Mouse (Mus musculus) cerebellum, adult 2 months (tissue): Measurements from ENCODE around the gene Sh3pxd2b.

Experiments
- CTCF ChIP-seq: fragments of 200-500 bp; IDR thresholded peaks from 2 replicates; pipeline ENCODE4 v1.5.1; 2011; ENCODE audit warnings: low read depth, mild to moderate bottlenecking, control low read depth, low read length, moderate library complexity, borderline replicate concordance; ENCODE audit not compliant: insufficient read depth
- POLR2A ChIP-seq: fragments of 200-500 bp; IDR thresholded peaks from 2 replicates; pipeline ENCODE4 v1.6.1; 2011; ENCODE audit warnings: low read length, control low read depth, borderline replicate concordance; ENCODE audit not compliant: insufficient read depth

GRCm38 (mm10) chr11:32347607-32348432, at the start of gene Sh3pxd2b:
- TF ChIP-seq CTCF (no peak), POLR2A (no peak)
